Mouse (Mus musculus): ENCODE data around the gene Gm20708.
A peak's percentile ranks its signal among the peaks of the same experiment; 100 is the strongest.

Gene Gm20708

DNA sequence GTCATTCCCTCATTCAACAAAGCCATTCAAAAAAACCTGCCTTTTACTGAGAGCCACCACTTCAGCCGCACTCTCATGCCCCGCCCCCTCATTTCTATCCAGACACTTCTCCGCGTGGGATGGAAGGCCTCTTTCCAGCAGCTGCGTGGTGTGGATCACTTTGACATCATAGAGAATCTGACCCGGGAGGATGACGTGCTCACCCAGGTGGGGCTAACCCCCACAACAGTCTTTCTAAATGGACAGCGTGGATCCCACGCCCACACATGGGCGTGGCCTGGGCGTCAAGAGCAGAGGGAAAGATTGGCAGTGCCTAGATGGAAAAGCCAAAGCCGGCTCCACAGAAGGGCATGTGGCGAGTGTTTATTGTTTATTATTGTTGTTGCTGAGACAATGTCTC lies 26.8 kb downstream of the Gm20708 start:
- peak in 1 of 2 experiments; percentile 58 for DNase-seq

DNA sequence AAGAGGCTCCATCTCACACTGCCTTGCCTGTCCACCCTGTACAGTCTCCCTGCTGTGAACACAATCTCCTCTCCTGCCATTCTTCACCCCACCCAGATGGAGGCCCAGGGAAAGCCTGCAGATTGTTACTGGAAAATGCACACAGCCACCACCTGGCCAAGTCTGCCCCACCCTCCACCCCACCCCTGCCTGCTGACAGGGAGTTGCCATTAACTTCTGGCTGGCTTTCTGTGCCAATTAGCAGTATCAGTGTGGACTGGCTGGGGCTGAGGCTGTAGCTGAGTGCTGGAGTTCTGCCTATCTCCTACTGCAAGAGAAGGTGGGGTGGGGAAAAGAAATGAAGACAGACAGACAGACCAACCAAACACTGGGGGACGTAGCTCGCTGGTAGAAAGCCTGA lies 29.1 kb downstream of the Gm20708 start:
- DNase-seq, result peak in 1 of 2 experiments; percentile 54

DNA sequence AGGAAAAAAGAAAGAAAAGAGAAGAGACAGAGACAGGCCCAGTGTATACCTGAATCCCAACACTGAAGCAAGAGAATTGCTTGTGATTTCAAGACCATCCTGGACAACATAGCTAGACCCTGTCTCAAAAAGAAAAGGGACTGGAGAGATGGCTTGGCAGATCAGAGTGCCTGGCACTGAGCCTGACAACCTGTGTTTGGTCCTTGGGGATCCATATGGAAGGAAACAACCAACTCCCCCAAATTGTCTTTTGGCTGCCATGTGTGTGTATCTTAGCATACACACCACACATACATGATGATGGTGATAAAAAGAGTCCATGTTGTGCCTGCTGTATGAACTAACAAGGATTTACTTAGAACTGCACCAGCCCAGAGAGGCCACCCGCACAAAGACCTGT lies 29.6 kb downstream of the Gm20708 start:
- DNase-seq, result no peak

DNA sequence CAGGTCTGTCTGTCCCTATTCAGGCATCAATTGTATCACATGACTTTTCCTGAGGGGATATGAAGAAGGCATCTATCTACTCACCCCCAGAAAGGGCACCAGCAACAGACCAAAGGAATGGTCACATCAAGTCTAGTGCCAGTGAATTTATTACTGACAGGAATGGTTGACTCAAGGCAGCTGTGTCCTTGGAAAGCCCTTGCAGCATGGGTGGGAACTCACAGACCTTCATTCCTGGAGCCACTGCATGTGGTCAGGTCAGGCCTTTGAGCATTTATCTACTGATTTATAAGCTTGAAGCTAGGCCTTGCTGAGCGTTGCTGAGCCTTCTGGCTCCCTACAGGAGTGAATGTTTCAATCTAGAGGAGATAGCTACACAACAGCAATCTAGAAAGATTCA lies 31.4 kb downstream of the Gm20708 start:
- no peak for DNase-seq

DNA sequence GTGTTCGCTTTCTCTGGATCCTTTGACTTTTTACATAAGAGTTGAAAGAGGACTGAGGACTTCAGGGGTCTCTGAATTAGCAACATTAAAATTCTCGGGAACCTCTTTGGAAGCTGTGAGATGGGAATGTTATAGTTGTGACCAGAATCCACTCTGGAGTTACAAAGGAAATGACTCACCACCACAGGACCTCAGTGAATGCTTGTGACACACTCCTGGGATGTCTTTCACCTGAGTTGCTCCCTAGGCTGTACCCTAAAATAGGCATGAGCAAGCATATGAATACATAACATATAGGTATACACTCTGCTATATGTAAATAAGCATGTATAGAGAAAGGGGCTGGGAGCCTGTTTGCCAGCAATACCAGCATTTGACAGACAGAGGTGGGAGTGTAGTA lies 34.0 kb downstream of the Gm20708 start:
- DNase-seq, result no peak

DNA sequence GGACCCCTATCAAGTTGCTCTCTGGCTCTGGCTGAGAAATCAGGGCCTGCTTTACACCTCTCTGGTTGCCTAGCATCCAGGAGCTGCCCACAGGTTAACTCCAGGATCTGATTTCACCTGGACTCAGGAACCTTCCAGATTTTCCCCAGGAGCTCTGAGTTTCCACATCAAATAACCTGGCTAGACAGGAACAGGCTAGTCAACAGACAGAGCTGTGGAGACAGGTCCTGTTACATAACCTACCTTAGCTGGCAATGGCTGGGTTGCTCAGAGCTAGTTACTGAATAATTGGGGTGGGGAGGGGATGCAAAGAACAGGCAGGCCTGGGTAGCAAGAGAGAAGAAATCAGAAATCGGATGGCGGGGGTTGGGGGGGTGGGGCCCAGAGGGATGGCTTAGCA lies 35.5 kb downstream of the Gm20708 start:
- DNase-seq, result peak; percentile 69 to 89

DNA sequence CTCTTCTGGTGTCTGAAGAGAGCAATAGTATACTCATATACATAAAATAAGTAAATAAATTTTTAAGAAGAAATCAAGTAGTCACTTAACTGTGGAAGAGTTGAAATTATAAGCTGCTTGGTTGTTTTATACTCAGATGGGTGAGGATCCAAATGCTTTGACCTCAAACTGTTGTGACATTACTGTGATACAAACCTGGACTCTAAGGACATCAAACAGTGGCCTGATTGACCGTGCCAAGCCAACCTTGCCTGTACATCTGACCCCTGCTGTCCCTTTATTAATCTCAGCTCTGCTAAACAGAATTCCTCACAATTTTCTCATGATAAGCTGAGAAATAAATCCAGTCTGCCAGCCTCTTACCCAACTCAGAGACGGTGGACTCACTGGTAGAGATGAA lies 36.2 kb downstream of the Gm20708 start:
- DNase-seq, result no peak

DNA sequence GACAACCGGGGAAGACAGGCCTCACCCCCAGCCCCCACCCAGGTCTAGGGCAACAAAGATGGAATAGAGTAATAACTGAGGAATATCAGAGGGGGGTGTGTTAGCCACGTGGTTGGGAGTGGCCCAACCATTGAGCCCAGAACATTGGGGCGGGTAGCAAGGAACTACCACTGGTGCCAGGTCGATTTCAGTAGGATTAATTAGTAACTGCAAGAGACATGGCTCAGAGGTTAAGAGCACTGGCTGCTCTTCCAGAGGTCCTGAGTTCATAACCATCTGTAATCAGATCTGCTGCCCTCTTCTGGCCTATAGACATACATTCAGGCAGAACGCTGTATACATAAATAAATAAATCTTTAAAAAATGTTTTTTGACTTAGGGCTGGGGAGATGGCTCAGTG lies 37.2 kb downstream of the Gm20708 start:
- DNase-seq, result peak; percentile 80 to 84

DNA sequence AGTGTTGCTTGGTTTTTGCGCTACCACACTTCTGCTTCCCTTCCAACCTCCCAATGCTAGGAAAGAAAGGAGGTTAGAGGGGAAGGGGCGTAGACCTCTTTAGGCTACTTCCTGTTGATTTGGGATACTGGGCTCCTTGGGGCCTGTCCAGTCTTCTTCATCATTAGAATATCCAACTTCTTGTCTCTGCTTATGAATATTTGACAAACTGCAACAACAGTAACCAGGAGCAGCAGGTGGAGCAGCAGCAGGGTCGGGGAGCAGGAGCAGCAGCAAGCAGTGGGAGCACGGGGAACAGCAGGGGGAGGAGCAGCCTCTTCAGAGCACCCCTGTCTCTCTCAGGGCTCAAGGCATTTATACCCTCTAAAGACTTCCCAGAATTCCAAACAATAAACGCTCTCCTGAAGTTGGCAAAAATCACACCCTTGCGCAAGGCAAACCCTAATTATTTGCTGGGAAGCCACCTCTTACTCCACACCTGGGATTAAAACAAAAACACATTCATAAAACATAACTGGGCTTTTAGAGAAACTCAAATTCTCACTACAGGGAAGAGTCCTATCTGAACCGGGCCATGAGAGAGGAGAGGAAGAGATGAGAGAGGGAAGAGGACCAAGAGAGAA lies 38.2 kb downstream of the Gm20708 start:
- no peak for DNase-seq

DNA sequence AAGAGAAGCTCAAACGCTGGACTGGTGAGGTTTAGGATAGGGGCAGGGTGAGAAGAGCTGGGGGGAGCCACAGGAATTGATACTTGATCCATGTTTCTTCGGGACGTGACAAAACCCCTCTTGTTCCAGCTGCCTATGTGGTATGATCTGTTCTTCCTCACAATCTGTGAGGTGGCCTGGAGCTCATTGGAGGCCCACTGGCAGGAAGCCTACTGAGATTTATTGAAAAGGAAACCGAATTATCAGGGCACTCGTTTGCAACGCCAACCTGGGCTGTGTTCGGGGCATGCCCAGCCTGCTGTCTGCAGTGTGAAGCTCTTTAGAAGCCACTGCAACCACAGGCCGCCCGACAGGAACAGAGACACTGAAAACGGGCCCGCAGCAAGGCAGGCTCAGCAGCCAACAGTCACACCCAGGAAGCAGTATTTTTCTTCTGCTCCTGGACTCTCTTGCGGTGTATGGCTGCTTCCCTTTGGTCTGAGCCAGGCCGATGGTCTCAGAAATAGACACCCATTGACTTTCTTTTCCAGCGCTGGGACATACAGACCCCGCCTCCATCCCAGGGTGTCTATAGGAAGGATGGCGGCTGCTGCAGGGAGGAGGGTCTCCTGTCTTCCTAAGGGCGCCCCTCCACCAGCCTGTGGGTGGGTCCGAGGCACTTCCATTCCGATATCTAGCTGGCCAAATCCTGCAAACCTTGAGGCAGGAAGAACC lies 39.0 kb downstream of the Gm20708 start:
- no peak for DNase-seq

DNA sequence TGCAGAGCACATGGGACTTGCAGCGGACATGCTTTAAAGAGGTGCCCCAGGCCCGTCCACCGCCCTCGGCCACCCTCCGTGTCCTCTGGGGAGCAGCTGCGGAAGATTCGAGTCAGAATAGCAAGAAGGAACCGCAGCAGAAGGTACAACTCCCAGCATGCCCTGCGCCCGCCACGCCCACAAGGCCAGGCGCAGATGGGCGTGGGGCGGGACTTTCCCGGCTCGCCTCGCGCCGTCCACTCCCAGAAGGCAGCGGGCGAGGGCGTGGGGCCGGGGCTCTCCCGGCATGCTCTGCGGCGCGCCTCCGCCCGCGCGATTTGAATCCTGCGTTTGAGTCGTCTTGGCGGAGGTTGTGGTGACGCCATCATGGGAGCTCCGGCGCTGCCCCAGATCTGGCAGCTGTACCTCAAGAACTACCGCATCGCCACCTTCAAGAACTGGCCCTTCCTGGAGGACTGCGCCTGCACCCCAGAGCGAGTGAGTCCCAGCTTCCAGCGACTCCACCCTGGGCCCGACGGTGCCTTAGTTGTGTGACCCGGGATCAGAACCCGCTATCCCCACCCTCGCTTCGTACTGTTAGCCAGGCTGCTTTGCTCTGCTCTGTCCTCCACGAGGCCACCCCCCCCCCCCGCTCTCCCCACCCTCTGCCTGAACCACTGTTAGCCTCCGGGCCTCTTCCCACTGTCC lies 39.7 kb downstream of the Gm20708 start, which contains the start of gene Birc5:
TSS of gene Birc5 (plus strand) at position 267 of the 687 bp plus-strand sequence.
- peak; percentile 96 for DNase-seq

DNA sequence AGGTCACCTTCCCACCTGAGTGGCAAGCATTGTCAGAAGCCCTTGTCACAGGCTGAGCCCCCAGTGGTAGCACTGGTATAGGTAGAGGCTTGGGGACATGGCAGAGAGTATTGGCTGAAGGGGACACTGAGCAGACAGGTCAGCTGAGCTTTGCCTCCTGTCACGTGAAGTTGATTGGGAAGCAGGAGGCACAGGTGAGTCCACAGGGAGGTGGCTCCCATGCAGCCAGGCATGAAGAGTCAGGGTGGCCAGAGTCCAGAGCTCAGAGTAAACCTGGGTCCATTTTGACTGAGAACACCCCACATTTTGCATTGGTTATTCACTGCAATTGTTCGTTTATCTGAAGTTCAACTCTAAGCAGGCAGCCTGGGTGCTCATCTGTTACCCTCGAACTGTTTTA lies 43.4 kb downstream of the Gm20708 start:
- no peak for DNase-seq

DNA sequence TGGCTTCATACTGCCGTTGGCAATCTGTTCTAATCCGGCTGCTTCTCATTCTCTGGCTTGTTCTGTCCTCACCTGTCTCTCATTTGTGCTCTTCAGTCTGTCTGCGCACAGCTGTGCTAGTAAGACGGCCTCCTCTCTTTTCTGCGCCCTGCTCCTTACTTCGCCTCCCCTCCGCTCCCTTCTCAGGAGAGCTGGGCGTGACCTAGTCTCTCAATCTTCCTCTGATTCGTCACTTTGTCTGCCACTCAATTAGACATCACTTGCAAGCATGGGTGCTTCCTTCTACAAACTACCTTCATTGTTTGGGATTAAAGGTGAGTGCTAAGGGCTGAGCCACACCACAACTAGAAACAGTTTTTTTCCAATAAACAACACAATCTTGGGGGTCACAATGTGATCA lies 44.8 kb downstream of the Gm20708 start:
- no peak for DNase-seq

DNA sequence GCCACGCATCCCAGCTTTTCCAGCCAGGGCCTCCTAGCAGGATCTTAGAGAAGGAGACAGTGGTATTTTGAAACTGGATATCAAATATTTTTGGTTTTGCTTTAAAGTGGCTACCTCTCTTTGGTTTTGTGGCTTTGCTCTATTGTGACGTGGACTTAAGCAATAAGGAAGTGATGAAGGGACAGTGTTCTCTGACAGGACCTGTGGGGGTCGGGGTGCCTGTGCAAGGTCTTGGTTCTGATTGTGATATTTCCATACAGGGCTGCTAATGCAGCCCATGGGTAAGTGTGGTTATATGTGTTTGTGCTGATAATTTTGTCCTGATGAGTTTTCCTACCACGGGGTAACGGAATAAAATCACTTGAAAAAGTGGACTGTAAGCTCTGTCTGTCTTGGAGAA lies 45.9 kb downstream of the Gm20708 start:
- DNase-seq, result no peak

DNA sequence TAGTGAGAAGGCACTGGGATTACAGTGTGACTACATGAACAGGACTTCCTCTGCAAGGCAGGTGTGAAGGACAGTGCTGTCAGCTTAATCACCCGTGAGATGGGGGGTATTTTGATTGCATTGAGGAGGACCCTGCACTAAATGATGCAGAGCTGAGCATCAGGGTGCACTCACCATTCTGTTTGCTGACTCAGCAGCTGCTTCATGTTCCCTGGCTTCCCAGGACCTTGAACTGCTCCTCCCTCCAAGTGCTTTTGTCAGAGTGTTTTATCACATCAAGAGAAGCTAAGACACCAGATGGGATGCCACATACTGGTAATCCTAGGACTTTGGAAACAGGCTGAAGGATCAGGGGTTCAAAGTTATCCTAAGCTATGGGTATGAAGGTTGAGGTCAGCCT lies 46.5 kb downstream of the Gm20708 start:
- DNase-seq, result no peak

DNA sequence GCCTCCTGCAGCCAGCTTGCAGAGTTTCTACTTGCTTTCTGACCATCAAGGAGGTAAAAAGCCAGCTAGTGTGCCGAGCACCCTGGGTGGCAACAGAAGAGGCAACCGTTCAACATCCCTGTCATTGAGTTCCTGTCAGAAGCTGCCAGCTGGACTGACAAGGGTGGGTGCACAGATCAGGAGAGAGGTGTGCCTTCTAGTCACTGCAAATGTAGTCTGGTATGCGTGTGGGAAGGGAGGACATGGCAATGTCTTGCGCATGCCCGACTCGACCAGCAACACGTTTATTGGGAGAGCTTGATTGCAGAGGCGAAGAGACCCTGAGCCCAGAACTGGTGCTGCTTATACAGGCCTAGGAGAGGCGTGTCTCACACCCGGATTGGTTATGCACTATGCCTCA lies 48.0 kb downstream of the Gm20708 start:
- DNase-seq, result no peak

DNA sequence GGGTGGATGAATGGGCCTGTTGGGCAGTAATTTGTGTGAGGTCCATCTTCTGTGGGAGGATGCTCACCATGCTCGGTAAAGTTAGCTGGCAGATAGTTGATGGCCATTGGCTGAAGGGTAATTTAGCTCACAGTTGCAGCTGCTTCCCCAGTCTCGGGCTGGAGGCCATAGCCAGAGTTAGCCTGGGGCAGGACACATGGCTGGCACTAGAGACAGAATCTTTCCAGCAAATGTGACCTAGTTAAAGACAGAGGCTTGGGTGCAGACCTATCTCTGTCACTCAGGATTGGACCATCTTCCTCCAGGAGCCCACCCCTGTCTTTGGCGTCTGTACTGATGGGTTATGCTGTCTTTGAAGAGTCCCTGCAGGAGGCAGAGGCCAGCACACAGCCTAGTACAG lies 48.9 kb downstream of the Gm20708 start:
- no peak for DNase-seq

DNA sequence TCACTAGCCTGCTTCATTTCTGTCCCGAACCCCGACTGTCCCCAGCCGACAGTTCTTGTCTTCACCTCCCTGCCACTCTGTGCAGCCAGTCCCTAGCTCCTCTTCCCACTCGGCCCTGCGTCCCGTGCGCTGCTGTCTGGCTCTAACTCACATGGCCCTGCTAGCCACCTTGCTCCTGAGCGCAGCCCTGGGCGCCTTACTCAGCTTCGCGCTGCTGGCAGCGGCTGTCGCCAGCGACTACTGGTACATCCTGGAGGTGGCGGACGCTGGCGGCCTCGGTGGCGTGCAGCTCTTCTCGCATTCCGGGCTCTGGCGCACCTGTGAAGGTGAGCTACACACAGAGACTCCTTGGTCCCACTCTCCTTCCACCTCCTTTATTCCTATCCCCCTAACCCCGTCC lies 51.1 kb downstream of the Gm20708 start, which contains the start of gene Tmem235:
TSS of gene Tmem235 (plus strand) at position 152 of the 400 bp plus-strand sequence.
- DNase-seq, result no peak

DNA sequence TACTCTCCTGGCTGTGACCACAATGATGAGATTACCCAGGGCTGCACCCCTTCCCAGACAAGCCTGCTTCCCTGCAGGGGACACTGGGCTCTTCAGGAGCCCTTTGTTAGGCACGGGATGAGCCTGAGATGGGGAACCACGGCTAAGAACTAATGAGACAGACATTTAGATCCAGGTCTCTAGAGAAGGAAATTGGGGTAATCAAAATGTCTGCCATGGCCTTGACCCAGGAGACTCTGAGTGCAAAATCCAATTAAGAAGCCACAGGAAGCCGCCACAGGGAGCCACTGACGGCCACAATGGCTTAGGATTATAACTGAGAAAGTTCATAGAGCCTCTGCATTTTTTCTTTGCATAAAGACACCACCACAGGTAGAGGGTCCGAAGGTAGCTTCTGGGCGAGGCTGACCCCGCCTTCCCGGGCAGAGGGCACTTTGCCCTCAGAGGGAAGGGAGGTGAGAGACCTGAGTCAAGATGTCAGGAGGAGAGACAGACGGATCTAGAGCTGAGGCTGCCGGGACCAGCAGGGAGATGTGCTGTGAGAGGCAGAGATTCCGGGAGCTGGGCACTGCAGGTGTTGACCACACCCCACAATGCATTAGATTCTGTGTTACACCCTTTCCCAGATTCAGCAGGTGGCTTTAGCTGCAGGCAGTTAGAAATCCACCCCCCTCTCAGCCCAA lies 53.8 kb downstream of the Gm20708 start:
- peak; percentile 66 to 68 for DNase-seq

DNA sequence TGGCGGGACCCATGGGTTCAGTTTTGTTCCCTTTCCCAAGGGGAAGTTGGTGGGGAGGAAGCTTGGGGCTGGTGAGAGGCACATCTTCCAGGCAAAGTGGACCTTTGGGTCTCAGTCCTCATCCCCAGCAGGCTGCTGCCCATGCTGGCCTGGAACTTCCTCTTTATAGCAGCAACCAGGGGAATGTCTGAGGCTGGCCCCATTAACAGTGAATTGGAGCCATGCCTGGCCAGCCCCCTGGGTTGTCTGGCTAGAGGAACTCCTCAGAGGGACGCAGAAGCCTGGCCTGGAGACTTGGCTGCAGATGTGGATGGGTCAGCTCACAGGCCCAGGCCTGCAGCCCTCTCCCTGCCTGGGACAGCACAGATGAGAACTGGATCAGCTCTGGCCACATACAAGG lies 55.3 kb downstream of the Gm20708 start:
- no peak for DNase-seq

DNA sequence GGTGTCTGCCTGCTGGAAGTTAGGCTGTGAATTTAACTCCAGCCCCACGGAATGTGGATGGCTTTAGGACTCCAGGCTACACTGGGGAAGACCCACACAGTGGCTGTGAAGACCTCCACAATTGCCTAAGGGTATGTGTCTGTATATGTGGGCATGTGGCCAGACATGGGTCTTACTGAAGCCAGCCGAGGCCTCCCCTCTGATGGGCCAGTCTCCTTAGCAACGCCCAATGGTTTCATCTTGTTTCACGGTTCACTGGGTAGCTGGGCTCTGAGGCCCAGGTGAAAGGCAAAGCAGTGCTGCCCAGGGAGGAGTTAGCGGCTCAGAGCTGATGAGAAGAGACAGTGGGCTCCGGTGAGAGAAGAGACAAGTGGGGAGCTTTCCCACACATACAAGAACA lies 56.5 kb downstream of the Gm20708 start:
- DNase-seq, result peak in 1 of 2 experiments; percentile 43

DNA sequence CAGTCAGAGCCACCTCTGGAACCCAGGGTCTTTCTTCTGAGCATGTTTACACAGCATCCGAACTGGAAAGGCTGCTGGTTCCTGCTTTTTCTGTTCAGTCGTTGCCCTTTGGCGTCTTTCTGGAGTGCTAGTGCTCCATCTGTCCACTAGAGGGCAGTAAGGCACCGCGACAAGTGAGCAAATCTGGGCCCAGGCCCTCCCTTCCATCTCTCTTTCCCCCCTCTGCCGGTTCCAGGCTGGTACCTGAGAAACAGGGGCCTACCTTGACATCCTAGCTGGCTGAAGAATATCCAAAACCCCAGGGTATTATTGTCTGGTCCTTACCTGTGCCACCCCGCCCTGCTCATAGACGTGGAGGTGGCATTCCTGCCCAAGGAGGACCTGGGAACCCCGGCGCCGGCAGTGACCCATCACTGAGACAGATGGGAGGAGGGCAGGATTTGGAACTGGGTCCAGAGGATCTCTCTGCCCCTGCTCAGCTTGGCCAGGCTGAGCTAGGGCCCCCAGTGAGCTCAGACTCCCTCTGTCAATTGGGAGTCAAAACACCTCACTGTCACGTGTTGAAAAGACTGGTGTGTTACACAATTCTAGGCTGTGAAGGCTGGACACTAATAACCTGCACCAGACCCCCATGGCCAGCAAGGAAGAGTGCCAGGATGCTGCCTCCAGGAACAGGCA lies 61.4 kb downstream of the Gm20708 start:
- peak; percentile 61 to 71 for DNase-seq

DNA sequence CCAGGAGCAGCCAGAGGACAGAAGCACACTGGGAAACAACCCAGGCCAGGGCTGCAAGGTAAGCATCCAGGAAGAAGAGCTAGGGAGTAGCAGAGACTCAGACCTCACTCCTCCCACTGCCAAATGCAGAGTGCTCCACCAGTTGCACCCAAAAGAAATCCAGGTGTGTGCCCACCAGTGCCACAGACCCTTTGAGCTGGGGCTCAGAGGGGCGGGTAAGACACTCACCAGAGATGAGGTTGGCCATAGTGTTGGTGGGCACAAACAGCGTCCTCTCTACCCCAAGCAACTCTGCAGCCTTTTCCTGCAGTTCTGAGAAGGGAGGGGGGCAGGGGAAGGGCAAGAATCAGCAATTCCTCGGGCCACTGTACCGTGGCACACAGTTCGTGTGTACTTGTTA lies 61.9 kb downstream of the Gm20708 start:
- DNase-seq, result no peak
